Mouse (Mus musculus) forebrain, embryonic 10.5 days (tissue): ENCODE measurements around the gene Gucd1. TPM values are rescaled to one million over a fixed set of nuclear protein-coding genes. Genes with fewer than 3 reads are reported as not detected.

Experiments used
- DNase-seq: peaks from one replicate; pipeline ENCODE4 v3.0.0-alpha.2; 2017; ENCODE audit warnings: low spot score; ENCODE audit errors: extremely low spot score
- H3K27ac ChIP-seq: fragments of 300-500 bp; sonication (generic); 2 replicates; pipeline ENCODE4 v1.5.1; 2016; ENCODE audit warnings: mild to moderate bottlenecking
- H3K27me3 ChIP-seq: fragments of 300-500 bp; sonication (generic); 2 replicates; pipeline ENCODE4 v1.6.1; 2016; ENCODE audit warnings: mild to moderate bottlenecking; ENCODE audit not compliant: poor library complexity, severe bottlenecking
- H3K36me3 ChIP-seq: fragments of 300-500 bp; sonication (generic); replicated peaks from 2 replicates; pipeline ENCODE4 v1.6.1; 2016; ENCODE audit warnings: mild to moderate bottlenecking, moderate library complexity
- H3K4me1 ChIP-seq: fragments of 300-500 bp; sonication (generic); 2 replicates; pipeline ENCODE4 v1.6.1; 2016
- H3K4me3 ChIP-seq: fragments of 300-500 bp; sonication (generic); 2 replicates; pipeline ENCODE4 v1.5.1; 2016; ENCODE audit warnings: mild to moderate bottlenecking, moderate library complexity
- H3K9me3 ChIP-seq: fragments of 300-500 bp; sonication (generic); 2 replicates; pipeline ENCODE4 v1.6.1; 2016; ENCODE audit warnings: mild to moderate bottlenecking, moderate library complexity
- WGBS: fragments of 180-500 bp; shearing (Covaris S2); methylation state at CpG from one replicate; pipeline ENCODE4 v1.1.7; 2016; 5-methylcytosine and 5-hydroxymethylcytosine counted together
- polyA plus RNA-seq: library from polyadenylated mRNA; unstranded; fragments of >200 nt; fragmentation: Nextera tagmentation; extraction: Ambion mirVana; gene quantifications from 2 replicates; pipeline ENCODE4 v1.2.1, GENCODE M21; 2016

Gucd1 gene
- polyA plus RNA-seq, 1 experiment from 2014 or later = 28.6 TPM

DNA sequence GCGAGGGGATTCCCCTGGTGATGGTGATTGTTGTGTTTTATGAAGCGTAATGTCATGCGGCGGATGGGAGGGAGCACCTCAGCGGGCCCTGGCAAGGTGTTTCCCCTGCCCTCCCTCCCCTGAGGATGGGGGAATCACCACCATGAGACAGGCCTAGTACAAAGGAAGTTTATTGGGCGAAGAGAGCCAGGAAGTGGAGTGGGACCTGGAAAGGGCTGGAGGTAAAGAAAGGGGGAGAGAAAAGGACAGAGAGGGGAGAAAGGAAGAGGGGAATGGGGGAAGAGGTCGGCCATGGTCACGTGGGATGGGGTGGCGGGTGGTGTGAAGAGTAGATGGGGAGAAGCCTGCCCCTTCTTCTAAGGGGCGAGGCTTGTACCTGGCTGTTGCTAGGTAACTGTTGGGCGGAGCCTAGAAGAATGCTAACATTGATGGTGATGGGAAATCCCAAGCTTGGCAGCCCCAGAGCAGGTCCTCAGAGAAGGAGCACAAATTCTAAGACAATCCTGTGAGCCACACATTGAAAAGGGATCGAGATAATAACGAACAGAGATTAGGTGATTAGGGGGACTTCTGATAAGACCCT is 71.2 kb downstream of the Gucd1 start:
- no peaks in the 10 kb centered on the region for H3K9me3 ChIP-seq
- DNase-seq = no peak
- WGBS = 74% methylated on average over 13 of the region's 13 CpGs
- no peaks in the 10 kb centered on the region for H3K27me3 ChIP-seq
- no peaks in the 10 kb centered on the region for H3K36me3 ChIP-seq
- H3K4me3 ChIP-seq = no peak overlapping the region
- H3K27ac ChIP-seq = peak overlapping the region; percentile 12; the same call in 1 of the 2 replicates
- H3K4me1 ChIP-seq = peaks cover 48% of the 10 kb centered on the region

DNA sequence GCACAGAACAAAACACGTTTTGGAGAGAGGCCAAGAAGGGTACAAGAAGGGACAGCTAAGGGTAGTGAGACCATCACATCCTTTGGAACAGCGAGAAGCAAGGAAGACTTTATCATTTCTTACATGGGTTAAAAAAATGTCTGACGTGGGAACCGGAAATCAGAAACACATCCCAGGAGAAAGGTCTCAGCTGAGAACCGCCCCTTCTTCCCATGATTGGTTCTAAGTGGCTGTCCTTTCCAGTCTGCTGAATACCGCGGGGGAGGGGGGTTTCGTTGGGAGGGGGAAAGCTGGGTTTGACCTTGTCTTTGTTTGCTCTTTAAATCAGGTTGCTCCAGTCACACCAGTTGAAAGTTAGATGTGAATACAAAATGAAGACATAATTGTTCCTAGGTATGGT is 72.7 kb downstream of the Gucd1 start:
- no peaks in the 10 kb centered on the region for H3K36me3 ChIP-seq
- H3K4me1 ChIP-seq = peaks cover 33% of the 10 kb centered on the region
- 54% methylated on average over 8 of the region's 8 CpGs for WGBS
- H3K27me3 ChIP-seq = no peaks in the 10 kb centered on the region
- no peak for DNase-seq
- peak overlapping the region; percentile 42; the same call in 1 of the 2 replicates for H3K27ac ChIP-seq
- H3K4me3 ChIP-seq = no peak overlapping the region
- no peaks in the 10 kb centered on the region for H3K9me3 ChIP-seq

DNA sequence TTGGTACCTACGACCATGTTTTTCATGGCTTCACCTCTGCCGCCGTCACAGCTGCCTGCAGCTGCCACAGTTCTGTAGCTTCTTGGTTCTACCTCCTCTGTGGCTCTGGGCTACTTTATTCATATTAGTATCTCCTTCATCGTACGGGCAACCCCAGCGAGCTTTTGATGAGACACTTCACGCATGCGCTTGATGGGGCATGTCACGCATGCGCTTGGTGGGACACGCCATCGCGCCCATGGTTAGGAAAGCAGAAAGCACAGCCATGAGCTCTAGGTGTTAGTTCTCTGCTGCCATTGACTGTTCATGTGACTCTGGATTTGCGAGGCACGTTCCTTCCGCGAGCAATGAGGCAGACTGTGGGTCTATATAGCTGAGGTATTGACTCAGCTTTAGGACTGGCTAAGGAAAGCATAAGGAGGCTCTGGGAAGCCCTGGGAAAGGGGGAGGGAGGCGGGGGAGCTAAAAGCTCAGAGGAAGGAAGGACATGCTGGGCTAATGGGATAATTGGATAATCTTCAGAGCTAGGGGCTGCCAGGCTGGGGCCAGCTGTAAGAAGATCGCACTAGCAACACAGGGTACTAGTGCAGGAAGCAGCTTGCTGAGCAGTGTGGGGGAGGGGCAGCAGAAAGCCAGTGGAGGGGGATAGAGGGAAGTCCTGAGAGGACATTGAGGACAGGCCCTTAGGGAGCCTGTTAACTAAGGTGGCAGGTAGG is 73.5 kb downstream of the Gucd1 start:
- whole genome bisulfite sequencing = 73% methylated on average over 19 of the region's 19 CpGs
- no peak overlapping the region for H3K4me3 ChIP-seq
- H3K36me3 ChIP-seq = no peaks in the 10 kb centered on the region
- H3K27ac ChIP-seq = peak overlapping the region; percentile 64; the same call in 1 of the 2 replicates
- H3K27me3 ChIP-seq = no peaks in the 10 kb centered on the region
- H3K4me1 ChIP-seq = peaks cover 35% of the 10 kb centered on the region
- DNase-seq = peak; percentile 38
- no peaks in the 10 kb centered on the region for H3K9me3 ChIP-seq

DNA sequence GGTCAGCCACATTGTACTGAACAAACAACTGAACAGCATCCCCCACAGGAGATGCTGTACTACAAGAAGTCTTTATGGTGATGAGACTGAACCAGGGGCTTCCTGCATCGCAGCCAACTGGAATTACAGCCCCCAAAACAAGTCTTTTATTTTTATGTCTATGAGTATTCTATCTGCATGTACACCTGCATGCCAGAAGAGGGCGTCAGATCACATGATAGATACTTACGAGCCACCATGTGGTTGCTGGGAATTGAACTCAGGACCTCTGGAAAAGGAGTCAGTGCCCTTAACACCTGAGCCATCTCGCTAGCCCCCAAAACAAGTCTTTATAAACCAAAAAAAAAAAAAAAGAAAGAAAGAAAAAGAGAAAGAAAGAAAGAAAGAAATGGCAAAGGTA is 74.8 kb downstream of the Gucd1 start:
- 79% methylated on average over 4 of the region's 4 CpGs for WGBS
- no peak for DNase-seq
- no peak overlapping the region for H3K27ac ChIP-seq
- H3K36me3 ChIP-seq = no peaks in the 10 kb centered on the region
- peaks cover 35% of the 10 kb centered on the region for H3K4me1 ChIP-seq
- no peaks in the 10 kb centered on the region; the same call in 1 of the 2 replicates for H3K27me3 ChIP-seq
- no peak overlapping the region for H3K4me3 ChIP-seq
- H3K9me3 ChIP-seq = no peaks in the 10 kb centered on the region

DNA sequence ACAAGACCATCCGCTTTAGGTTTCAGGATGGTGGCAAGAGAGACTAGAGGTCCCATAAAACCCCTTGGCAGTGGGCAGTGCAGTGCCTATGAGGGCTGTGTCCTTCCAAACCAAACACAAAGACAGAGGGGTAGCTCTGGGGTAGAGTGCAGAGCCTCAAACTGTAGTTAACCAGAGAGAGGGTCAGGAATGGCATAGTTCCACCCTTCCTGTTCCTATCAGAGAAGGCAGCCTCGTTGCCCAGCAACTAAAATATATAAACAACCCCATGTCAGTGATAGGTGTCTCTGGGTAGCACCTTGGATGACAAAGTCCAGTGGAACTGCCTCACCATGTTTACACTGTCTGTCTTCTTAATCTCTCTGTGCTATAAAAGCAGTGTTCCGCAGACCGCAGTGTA is 76.0 kb downstream of the Gucd1 start:
- Histone ChIP-seq H3K27ac (no peak overlapping the region), H3K27me3 (no peaks in the 10 kb centered on the region; the same call in 1 of the 2 replicates), H3K9me3 (no peaks in the 10 kb centered on the region), H3K4me1 (peaks cover 32% of the 10 kb centered on the region), H3K36me3 (no peaks in the 10 kb centered on the region), H3K4me3 (no peak overlapping the region)
- DNase-seq = no peak
- WGBS = 88% methylated on average over 4 of the region's 4 CpGs

DNA sequence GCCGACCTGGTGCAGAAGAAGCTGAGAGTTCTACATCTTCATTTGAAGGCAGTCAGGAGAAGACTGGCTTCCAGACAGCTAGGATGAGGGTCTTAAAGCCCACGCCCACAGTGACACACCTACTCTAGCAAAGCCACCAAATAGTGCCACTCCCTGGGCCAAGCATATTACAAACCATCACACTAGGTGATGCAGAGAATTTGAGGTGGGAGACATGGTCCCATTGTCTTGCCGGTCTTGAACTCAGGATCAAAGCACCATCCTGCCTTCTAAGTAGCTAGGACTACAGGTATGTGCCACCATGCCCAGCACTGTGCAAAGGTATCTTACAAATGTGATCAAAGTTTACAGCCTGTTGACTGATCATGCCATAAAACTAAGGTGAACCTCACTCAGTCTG is 77.0 kb downstream of the Gucd1 start:
- no peak overlapping the region for H3K27ac ChIP-seq
- 83% methylated on average over 3 of the region's 3 CpGs for WGBS
- peaks cover 27% of the 10 kb centered on the region for H3K4me1 ChIP-seq
- no peaks in the 10 kb centered on the region; the same call in 1 of the 2 replicates for H3K27me3 ChIP-seq
- H3K9me3 ChIP-seq = no peaks in the 10 kb centered on the region
- H3K4me3 ChIP-seq = no peak overlapping the region
- no peaks in the 10 kb centered on the region for H3K36me3 ChIP-seq
- DNase-seq = no peak

DNA sequence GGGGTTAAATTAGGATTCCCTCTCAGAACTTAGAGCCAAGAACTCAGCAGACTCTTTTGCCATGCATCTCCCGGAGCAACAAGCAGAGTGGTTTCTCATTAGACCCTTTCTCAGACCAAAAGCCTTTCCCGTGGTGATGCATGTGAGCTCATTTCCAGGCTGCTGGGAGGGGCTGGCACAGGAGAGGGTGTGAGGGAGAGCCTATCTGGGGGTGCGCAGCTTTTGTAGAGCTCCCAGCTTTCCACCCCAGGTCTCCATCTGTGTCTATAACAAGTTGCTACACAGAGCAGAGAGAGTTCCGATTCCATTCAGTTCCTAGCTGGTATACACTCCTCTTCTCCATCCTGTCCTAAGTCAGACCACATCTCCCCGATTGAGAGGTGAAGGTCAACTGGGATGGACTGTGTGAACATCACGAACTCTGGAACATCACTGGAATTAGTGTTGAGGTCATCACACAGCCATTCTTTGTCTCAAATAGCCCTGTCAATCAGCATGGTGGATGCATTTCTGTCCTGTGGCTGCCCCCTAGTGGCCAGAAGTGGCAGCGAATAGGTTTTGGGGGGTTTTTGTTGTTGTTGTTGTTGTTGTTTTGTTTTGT is 78.5 kb downstream of the Gucd1 start:
- WGBS = 53% methylated on average over 7 of the region's 7 CpGs
- peak; percentile 49 for DNase-seq

DNA sequence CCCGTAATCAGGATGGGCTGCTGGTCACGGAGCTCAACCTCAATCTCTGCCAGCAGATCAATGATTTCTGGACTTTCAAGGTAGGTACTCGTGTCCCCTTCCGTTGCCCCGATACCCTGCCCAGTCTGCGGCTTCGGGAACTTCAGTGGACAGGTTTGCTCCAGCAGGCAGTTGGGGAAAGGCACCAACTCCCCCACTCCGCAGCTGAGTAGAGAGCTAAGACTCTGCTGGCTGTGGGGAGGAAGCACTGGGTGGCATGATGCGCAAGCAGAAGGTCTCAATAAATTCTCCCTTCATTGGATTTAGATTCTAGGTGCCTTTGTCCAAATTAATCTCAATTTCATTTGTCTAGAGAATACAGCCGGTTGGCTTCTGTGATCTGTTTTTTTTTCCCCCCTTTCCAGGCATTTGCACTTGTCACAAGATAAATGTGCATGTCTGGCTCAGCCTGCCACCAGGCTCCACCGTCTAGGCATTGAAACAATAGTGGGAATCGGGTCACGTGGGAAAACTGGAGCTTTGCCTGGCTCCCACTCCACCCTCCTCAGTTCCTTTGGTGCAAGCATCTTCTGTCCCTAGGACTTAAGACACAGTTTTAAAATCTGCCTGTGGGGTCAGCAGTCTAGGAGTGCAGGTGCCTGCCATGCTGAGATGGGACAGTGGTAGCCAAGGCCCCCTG is 79.5 kb downstream of the Gucd1 start:
- Histone ChIP-seq H3K4me3 (no peak overlapping the region), H3K36me3 (no peaks in the 10 kb centered on the region), H3K27me3 (no peaks in the 10 kb centered on the region; the same call in 1 of the 2 replicates), H3K4me1 (peaks cover 4% of the 10 kb centered on the region), H3K9me3 (no peaks in the 10 kb centered on the region), H3K27ac (no peak overlapping the region)
- no peak for DNase-seq
- WGBS = 85% methylated on average over 13 of the region's 13 CpGs

More for the DNA sequence above, 78.5 kb downstream of the Gucd1 start:
- Histone ChIP-seq H3K4me3 (no peak overlapping the region), H3K36me3 (no peaks in the 10 kb centered on the region), H3K9me3 (no peaks in the 10 kb centered on the region), H3K27me3 (no peaks in the 10 kb centered on the region; the same call in 1 of the 2 replicates), H3K27ac (peak overlapping the region; percentile 75), H3K4me1 (peaks cover 14% of the 10 kb centered on the region)

DNA sequence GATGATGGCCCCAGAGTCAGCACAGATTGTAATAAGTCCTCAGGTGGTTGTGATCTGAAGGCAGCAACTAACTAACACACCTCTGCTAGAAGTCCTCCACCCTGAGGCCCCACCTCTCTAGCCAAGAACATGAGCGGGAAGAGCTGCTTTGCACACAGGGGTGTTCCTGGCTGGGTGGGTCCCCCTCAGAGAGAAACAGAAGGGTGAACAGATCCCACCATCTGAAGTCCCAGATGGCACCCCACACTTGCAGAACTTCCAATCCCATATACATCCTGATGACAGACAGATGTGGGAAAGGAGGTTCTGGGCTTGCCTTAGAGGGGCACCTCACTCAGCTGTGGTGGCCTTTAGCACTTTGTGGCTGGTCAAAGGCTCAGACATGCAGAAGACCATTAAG is 80.5 kb downstream of the Gucd1 start:
- H3K9me3 ChIP-seq = no peaks in the 10 kb centered on the region
- no peak for DNase-seq
- 87% methylated on average over 1 of the region's 1 CpGs for WGBS
- no peaks in the 10 kb centered on the region for H3K36me3 ChIP-seq
- H3K4me1 ChIP-seq = peaks cover 4% of the 10 kb centered on the region
- no peaks in the 10 kb centered on the region; the same call in 1 of the 2 replicates for H3K27me3 ChIP-seq
- H3K4me3 ChIP-seq = no peak overlapping the region
- no peak overlapping the region for H3K27ac ChIP-seq

DNA sequence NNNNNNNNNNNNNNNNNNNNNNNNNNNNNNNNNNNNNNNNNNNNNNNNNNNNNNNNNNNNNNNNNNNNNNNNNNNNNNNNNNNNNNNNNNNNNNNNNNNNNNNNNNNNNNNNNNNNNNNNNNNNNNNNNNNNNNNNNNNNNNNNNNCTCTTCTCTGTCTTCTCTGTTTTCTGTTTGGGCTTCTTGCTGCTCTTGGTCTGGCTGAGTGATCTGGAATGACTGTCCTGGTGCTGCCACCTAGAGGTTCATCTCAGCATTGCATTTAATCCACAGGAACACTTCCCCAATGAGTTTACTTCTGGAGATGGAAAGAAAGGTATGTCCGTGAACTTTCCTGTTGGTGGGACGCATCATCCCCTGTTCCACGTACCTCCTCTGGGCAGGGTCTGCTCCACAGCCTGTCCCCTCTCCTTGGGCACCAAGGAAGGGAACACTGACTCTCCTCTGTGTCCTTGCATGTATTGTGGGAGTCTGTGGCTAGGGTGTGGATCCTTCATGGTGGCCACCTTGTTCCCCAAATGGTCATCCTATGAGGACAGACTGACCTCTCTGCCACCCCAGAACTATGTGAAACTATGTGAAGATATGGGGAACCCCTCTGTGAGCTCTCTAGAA is 81.1 kb downstream of the Gucd1 start:
- peaks cover 2% of the 10 kb centered on the region; the same call in 1 of the 2 replicates for H3K9me3 ChIP-seq
- H3K4me3 ChIP-seq = no peak overlapping the region
- H3K27me3 ChIP-seq = no peaks in the 10 kb centered on the region; the same call in 1 of the 2 replicates
- peak; percentile 81 for DNase-seq
- no peaks in the 10 kb centered on the region for H3K36me3 ChIP-seq
- WGBS = 24% methylated on average over 3 of the region's 3 CpGs
- peaks cover 4% of the 10 kb centered on the region for H3K4me1 ChIP-seq
- no peak overlapping the region for H3K27ac ChIP-seq

DNA sequence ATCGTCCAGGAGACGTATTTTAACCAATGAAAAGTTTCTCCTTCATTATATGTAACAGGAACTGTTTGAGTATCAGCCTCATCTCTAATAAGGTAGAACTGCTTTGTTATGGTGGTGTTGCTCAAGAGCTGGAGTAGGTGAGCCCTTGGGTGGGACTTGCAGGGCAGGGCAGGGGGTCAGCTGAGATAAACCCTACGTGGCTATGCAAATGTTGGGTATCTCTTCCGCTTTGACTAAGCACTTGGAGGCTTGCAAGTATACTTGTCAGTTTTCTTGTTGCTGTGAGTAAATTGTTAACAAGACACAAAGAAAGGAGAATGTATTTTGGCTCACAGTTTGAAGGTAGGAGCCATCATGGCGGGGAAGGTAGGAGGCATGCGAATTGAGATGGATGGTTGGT is 87.1 kb downstream of the Gucd1 start:
- Histone ChIP-seq H3K9me3 (peaks cover 6% of the 10 kb centered on the region; the same call in 1 of the 2 replicates), H3K27me3 (no peaks in the 10 kb centered on the region), H3K36me3 (no peaks in the 10 kb centered on the region), H3K4me1 (no peaks in the 10 kb centered on the region), H3K4me3 (no peak overlapping the region), H3K27ac (no peak overlapping the region)
- no peak for DNase-seq
- 94% methylated on average over 6 of the region's 6 CpGs for WGBS

DNA sequence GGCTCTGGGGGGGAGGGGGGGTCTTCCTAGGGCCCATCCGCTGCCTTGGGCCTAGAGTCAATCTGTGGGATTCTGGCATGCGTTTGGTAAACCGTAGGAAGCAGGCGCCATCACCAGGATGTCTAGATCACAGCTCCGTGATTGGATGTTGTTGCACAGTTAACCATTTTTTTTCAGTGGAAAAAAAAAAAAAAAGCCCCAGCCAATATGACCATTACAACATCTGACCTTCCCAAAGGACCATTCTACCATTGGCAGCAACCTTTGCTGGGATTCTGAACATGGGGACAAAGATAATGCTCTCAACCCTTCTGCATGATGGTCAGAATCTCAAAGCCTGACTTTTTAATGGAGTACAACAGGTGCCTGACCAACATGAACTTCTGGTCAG is 87.6 kb downstream of the Gucd1 start:
- Histone ChIP-seq H3K27ac (no peak overlapping the region), H3K4me3 (no peak overlapping the region), H3K36me3 (no peaks in the 10 kb centered on the region), H3K9me3 (peaks cover 6% of the 10 kb centered on the region; the same call in 1 of the 2 replicates), H3K27me3 (no peaks in the 10 kb centered on the region), H3K4me1 (no peaks in the 10 kb centered on the region)
- no peak for DNase-seq
- 91% methylated on average over 5 of the region's 5 CpGs for WGBS
